Mouse (Mus musculus): ENCODE results near the gene Gopc.

- TF ChIP-seq POLR2A (IDR thresholded peaks at IDR 0.05; ENCODE audit: control insufficient read depth, low read depth, low read length) (no peak), CTCF (IDR thresholded peaks at IDR 0.05; ENCODE audit: control insufficient read depth, insufficient read depth, insufficient replicate concordance, low read depth, low read length) (no peak)
Observed at GRCm38 (mm10) chr10:52399722-52400121, 17.8 kb upstream of the Gopc start.
